Mouse (Mus musculus) hindbrain, postnatal 0 days (tissue): ENCODE data around the gene Aar2. TPM values are rescaled to one million over a fixed set of nuclear protein-coding genes. Genes with fewer than 3 reads are reported as not detected.
"Not testable (repeated sequence)": the region's sequence is repeated elsewhere in the genome, so short reads cannot be mapped to it uniquely, and the experiment has no call there.

Source experiments
- ATAC-seq: fragments of 200-750 bp; cut with Nextera tagmentation; 2 replicates; pipeline ENCODE4 v1.8.0; 2017; ENCODE audit warnings: mild to moderate bottlenecking, moderate TSS enrichment, moderate library complexity
- DNase-seq: peaks from one replicate; pipeline ENCODE4 v3.0.0-alpha.2; 2015; ENCODE audit warnings: low spot score
- H3K27ac ChIP-seq: fragments of 300-500 bp; sonication (generic); 2 replicates; pipeline ENCODE4 v1.5.1; 2014; ENCODE audit warnings: mild to moderate bottlenecking
- H3K27me3 ChIP-seq: fragments of 300-500 bp; sonication (generic); 2 replicates; pipeline ENCODE4 v1.6.1; 2014; ENCODE audit warnings: low read length, mixed read lengths; ENCODE audit not compliant: insufficient read depth
- H3K36me3 ChIP-seq: fragments of 300-500 bp; sonication (generic); 2 replicates; pipeline ENCODE4 v1.6.1; 2014; ENCODE audit warnings: low read length, mixed read lengths; ENCODE audit not compliant: insufficient read depth
- H3K4me1 ChIP-seq: fragments of 300-500 bp; sonication (generic); 2 replicates; pipeline ENCODE4 v1.6.1; 2014; ENCODE audit warnings: antibody characterized with exemption, low read length, mixed read lengths; ENCODE audit not compliant: insufficient read depth
- H3K4me2 ChIP-seq: fragments of 300-500 bp; sonication (generic); 2 replicates; pipeline ENCODE4 v1.6.1; 2014; ENCODE audit warnings: low read depth, mild to moderate bottlenecking, low read length, moderate library complexity, mixed read lengths
- H3K4me3 ChIP-seq: fragments of 300-500 bp; sonication (generic); 2 replicates; pipeline ENCODE4 v1.5.1; 2014; ENCODE audit warnings: low read length
- H3K9ac ChIP-seq: fragments of 300-500 bp; sonication (generic); replicated peaks from 2 replicates; pipeline ENCODE4 v1.6.1; 2014; ENCODE audit warnings: mild to moderate bottlenecking, low read length, moderate library complexity, mixed read lengths
- H3K9me3 ChIP-seq: fragments of 300-500 bp; sonication (generic); 2 replicates; pipeline ENCODE4 v1.6.1; 2016; ENCODE audit warnings: low read length, mixed read lengths
- CTCF ChIP-seq: IDR thresholded peaks from 2 replicates; pipeline ENCODE4 v1.5.1; 2016; ENCODE audit warnings: antibody characterized with exemption, control low read depth, low read depth
- WGBS: fragments of 180-500 bp; shearing (Covaris S2); extraction: QIAGEN DNeasy Blood & Tissue Kit; methylation state at CpG from one replicate; pipeline ENCODE4 v1.1.7; 2014; 5-methylcytosine and 5-hydroxymethylcytosine counted together
- polyA plus RNA-seq: library from polyadenylated mRNA; unstranded; fragments of >200 nt; fragmentation: Nextera tagmentation; extraction: Ambion mirVana; gene quantifications from 2 replicates; pipeline ENCODE4 v1.2.1, GENCODE M21; 2015
- total RNA-seq: library from RNA; depleted of rRNA; stranded (reverse); fragments of >200 nt; gene quantifications from 2 replicates; pipeline ENCODE4 v1.2.3, GENCODE M21; 2014

The Aar2 gene
- total and polyA plus RNA-seq, 2 experiments from 2014 or later, result 40.3 to 61.6 TPM

DNA sequence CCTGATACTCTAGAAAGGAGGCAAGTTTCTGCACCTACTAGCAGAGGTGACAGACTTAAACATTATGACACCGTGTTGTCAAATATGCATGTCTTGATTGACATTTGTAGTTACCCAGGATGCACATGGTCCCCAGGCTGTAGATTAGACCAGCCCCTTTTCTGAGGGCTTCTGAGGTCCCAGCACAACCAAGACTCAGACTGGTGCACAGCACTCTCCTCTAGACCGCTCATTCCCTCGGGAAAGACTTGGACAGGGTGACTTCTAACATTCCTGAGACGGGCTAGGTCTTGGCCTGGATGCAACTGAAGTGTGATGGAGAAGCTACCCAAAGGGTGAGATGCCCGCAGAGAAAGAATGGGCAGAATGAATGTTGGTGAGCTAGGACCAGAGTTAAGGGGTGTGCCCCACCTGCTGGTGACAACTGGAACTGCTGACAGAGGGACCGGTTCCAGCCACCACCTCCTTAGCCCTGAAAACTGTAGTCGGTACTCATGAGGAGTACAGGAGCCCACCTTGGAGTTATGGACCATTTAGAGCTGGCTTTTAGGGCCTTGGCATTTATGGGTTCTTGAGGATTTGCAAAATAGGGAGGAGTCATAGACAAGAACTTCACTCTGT lies 31.7 kb upstream of the Aar2 start:
- Histone ChIP-seq H3K9ac (no peak overlapping the region), H3K27ac (no peak overlapping the region), H3K4me3 (no peak overlapping the region), H3K36me3 (peaks cover 31% of the 10 kb centered on the region), H3K4me1 (no peaks in the 10 kb centered on the region), H3K9me3 (no peaks in the 10 kb centered on the region), H3K27me3 (no peaks in the 10 kb centered on the region), H3K4me2 (no peak overlapping the region)
- peak; percentile 70 for ATAC-seq
- 29% methylated on average over 7 of the region's 7 CpGs for WGBS
- peak; percentile 83 for DNase-seq
- peak; percentile 97 for TF ChIP-seq CTCF

DNA sequence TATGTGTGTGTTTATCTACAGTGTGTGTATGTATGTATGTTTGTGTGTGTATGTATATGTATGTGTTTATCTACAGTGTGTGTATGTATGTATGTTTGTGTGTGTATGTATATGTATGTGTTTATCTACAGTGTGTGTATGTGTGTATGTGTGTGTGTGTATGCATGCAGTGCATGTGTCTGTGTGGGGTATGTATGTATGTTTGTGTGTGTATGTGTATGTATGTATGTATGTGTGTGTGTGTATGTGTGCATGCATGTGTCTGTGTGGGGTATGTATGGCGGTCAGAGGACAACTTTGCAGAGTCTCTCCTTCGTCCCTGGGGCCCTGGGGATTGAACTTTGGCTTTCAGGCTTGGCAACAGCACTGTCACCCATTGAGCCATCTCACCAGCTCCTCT lies 30.7 kb upstream of the Aar2 start:
- DNase-seq, H3K4me2 ChIP-seq, H3K9me3 ChIP-seq, H3K27me3 ChIP-seq, H3K4me1 ChIP-seq, H3K9ac ChIP-seq, H3K4me3 ChIP-seq, H3K27ac ChIP-seq: not testable (repeated sequence)
- WGBS, result 73% methylated on average over 2 of the region's 2 CpGs
- ATAC-seq, result peak; percentile 87
- H3K36me3 ChIP-seq, result peaks cover 28% of the 10 kb centered on the region; the same call in 1 of the 2 replicates

DNA sequence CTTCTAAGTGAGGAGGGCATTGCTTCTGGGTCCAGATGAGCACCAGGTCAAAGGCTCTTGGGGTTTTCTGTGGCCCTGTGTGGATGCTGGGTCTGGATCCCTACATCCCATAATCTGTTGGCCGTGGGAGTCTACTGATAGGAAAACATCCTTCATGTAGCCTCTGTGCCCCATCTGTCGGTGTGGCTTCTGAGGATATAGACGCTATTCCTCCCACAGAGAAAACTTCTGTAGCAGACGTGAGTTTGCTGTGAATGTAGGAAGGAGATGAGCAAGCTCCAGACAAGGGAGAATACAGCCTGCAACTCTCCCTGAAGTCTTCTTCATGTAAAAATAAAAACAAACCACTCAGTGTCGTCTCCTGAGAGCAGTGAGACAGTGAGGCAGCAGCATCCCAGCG lies 29.1 kb upstream of the Aar2 start:
- DNase-seq (no peak), ATAC-seq (no peak)
- peaks cover 38% of the 10 kb centered on the region; the same call in 1 of the 2 replicates for H3K36me3 ChIP-seq
- no peak overlapping the region for H3K4me2 ChIP-seq
- H3K9ac ChIP-seq, result no peak overlapping the region
- no peaks in the 10 kb centered on the region for H3K4me1 ChIP-seq
- no peak overlapping the region for H3K4me3 ChIP-seq
- WGBS, result 79% methylated on average over 6 of the region's 6 CpGs
- no peaks in the 10 kb centered on the region for H3K9me3 ChIP-seq
- no peak overlapping the region for H3K27ac ChIP-seq
- TF ChIP-seq CTCF, result no peak
- H3K27me3 ChIP-seq, result no peaks in the 10 kb centered on the region

DNA sequence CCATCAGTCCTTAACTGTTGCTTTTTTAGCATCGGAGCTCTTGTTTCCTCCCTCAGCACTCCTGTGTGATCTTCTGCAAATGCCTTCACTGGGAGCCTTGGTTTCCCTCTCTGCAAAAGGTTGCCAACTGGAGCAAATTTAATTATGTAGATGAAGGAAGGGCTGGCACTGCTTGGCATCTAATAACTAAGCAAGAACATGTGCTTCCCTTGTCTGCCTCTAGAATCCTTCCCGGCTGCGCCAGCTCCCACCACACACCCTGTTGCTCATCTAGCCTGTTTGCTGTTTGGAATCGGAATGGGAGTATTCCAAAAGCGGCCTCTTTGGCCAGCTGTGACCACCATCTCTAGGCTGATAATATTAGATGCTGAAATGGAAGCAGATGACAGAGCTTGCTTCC lies 27.8 kb upstream of the Aar2 start:
- Histone ChIP-seq H3K4me3 (no peak overlapping the region), H3K9me3 (no peaks in the 10 kb centered on the region), H3K9ac (no peak overlapping the region), H3K27ac (no peak overlapping the region), H3K27me3 (no peaks in the 10 kb centered on the region), H3K4me2 (no peak overlapping the region), H3K4me1 (no peaks in the 10 kb centered on the region), H3K36me3 (peaks cover 27% of the 10 kb centered on the region; the same call in 1 of the 2 replicates)
- no peak for ATAC-seq
- WGBS, result 67% methylated on average over 5 of the region's 5 CpGs
- TF ChIP-seq CTCF, result no peak
- no peak for DNase-seq

DNA sequence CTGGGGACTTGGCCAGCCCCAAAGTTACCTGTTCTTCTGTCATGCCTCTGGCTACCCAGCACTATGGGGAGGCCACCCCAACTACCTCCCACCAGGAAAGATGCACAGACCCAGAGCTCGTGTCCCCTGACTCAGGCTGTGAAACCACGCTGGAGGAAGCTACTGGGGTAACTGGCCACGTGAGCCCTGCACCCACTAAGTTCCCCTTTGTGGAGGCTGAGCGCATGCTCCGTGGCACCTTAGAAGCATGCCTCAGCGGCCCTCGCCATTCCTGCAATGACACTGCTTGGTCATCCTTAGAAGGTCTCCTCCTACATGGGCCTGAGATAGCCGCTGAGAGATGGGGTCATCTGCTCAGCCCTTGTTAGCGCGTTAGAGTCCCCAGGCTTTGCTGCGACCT lies 24.4 kb upstream of the Aar2 start:
- Histone ChIP-seq H3K4me2 (no peak overlapping the region), H3K9me3 (no peaks in the 10 kb centered on the region), H3K9ac (no peak overlapping the region), H3K36me3 (peaks cover 25% of the 10 kb centered on the region; the same call in 1 of the 2 replicates), H3K27me3 (no peaks in the 10 kb centered on the region), H3K27ac (no peak overlapping the region), H3K4me3 (no peak overlapping the region), H3K4me1 (no peaks in the 10 kb centered on the region)
- no peak for DNase-seq
- WGBS, result 91% methylated on average over 11 of the region's 11 CpGs
- TF ChIP-seq CTCF, result no peak
- ATAC-seq, result no peak

DNA sequence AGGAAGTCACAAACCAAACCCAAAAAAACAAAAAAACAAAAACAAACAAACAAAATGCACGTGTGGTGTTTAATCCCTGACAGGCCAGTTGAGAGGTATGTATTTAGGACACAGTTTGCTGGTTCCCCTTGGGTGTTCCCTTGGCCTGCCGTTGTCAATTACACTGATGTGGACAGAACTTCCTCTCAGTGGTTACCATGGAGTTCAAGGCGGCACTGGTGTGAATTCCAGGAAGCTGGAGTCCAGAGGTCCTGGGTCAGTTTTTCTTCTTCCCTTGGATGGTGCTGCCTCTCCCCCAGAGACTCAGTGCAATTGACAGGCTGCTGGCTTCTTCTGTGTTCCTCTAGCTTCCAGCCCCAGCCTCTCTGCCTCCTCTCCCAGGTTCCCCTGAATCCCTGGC lies 23.3 kb upstream of the Aar2 start:
- no peak overlapping the region for H3K9ac ChIP-seq
- no peak for TF ChIP-seq CTCF
- no peak overlapping the region for H3K4me2 ChIP-seq
- no peak overlapping the region for H3K27ac ChIP-seq
- ATAC-seq, result peak; percentile 32; the same call in 1 of the 2 replicates
- 26% methylated on average over 3 of the region's 3 CpGs for WGBS
- no peaks in the 10 kb centered on the region for H3K4me1 ChIP-seq
- DNase-seq, result peak; percentile 30
- H3K4me3 ChIP-seq, result no peak overlapping the region
- peaks cover 27% of the 10 kb centered on the region; the same call in 1 of the 2 replicates for H3K36me3 ChIP-seq
- H3K9me3 ChIP-seq, result no peaks in the 10 kb centered on the region
- H3K27me3 ChIP-seq, result no peaks in the 10 kb centered on the region

DNA sequence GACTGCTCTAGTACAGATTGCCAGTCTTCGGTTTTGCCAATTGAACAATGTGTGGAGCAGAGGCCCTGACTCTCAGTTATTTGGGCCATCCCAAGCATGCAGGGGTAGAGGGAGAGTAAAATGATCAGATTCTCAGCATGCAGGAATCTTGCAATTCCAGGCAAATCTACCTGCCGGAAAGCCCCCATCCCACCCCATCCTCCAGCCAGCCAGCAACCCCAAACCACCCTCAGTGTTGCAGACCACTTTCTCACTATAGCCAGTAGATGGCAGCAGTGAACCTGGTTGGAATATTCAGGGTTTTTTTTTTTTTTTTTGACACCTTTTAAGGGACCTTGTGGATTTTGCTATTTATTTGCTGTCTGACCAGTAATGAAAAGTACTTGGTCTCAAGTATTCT lies 17.7 kb upstream of the Aar2 start:
- Histone ChIP-seq H3K27me3 (no peaks in the 10 kb centered on the region), H3K36me3 (peaks cover 23% of the 10 kb centered on the region), H3K4me1 (no peaks in the 10 kb centered on the region), H3K4me2 (no peak overlapping the region), H3K9me3 (no peaks in the 10 kb centered on the region), H3K27ac (no peak overlapping the region), H3K4me3 (no peak overlapping the region), H3K9ac (no peak overlapping the region)
- no peak for ATAC-seq
- DNase-seq, result peak; percentile 85
- 65% methylated on average over 2 of the region's 2 CpGs for WGBS
- peak; percentile 81 for TF ChIP-seq CTCF
